13 mouse cellular contexts compared by ENCODE assay signal in genomic region chr6:37607511-37608289, GRCm38 (mm10).
DNase-seq lines count a peak whose midpoint lies in the region; ATAC-seq and TF ChIP-seq lines count a peak whose summit lies in the region.
"Had no signal": no experiment of that assay in that cellular context is flagged by ENCODE, and none has a peak within 500 bp of the region (broad histone marks: within the 10 kb centered on the region; RNA-seq: fewer than 3 reads in every experiment).

No protein-coding gene starts in this region.

- H3K9ac ChIP-seq in heart, postnatal 0 days (replicated peaks; ENCODE audit: low read depth, low read length): no peak overlapping the region
- H3K9ac ChIP-seq: intestine, embryonic 15.5 days; limb, embryonic 12.5 days had no signal

- intact Hi-C loops in heart, postnatal 14 days (cut with DNase I): no loop called here

- ATAC-seq in heart, postnatal 0 days (ENCODE audit: insufficient read depth, low read depth): no peak
- peak; percentile 93 for ATAC-seq in inflammation-experienced regulatory T-cells, adult 6 months
- ATAC-seq: intestine, embryonic 15.5 days had no signal

- peak overlapping the region; percentile 48; the same call in 1 of the 2 replicates for H3K27ac ChIP-seq in heart, postnatal 0 days (ENCODE audit: low read depth)
- H3K27ac ChIP-seq: hindbrain, embryonic 10.5 days; intestine, embryonic 15.5 days; limb, embryonic 12.5 days; macrophage had no signal

- WGBS in heart, postnatal 0 days: 51% methylated on average over 3 of the region's 3 CpGs

- no peak for TF ChIP-seq CTCF in heart, postnatal 0 days (IDR thresholded peaks at IDR 0.05; ENCODE audit: low read depth)

- no peak overlapping the region for H3K4me3 ChIP-seq in heart, postnatal 0 days (ENCODE audit: low read depth, low read length)
- H3K4me3 ChIP-seq: hindbrain, embryonic 10.5 days; intestine, embryonic 15.5 days; limb, embryonic 12.5 days had no signal

- no peak overlapping the region for H3K4me2 ChIP-seq in heart, postnatal 0 days (ENCODE audit: low read depth, low read length)
- H3K4me2 ChIP-seq: intestine, embryonic 15.5 days; limb, embryonic 12.5 days had no signal

- DNase-seq in heart, postnatal 0 days (ENCODE audit: low spot score): no peak
- DNase-seq in heart, postnatal 14 days: no peak
- peak; percentile 57 to 65 for DNase-seq in CD8-positive naive resting alpha-beta T cell, adult 2 months (ENCODE audit: low read depth in 2 of 2, low spot score in 2 of 2)
- peak; percentile 75 for DNase-seq in thymus, postnatal 14 days
- DNase-seq in urinary bladder, postnatal 14 days (ENCODE audit: low spot score): no peak
- no peak for DNase-seq in urinary bladder, postnatal 25 days (ENCODE audit: low spot score)
- DNase-seq: cerebellum, adult 2 months; gastrocnemius, postnatal 36 days had no signal

- TF ChIP-seq EP300 in heart, postnatal 0 days (IDR thresholded peaks at IDR 0.05; ENCODE audit: low read depth): no peak

- no peaks in the 10 kb centered on the region for H3K4me1 ChIP-seq in heart, postnatal 0 days (ENCODE audit: control insufficient read depth, insufficient read depth)
- H3K4me1 ChIP-seq: intestine, embryonic 15.5 days; limb, embryonic 12.5 days had no signal

- no peaks in the 10 kb centered on the region for H3K36me3 ChIP-seq in heart, postnatal 0 days (replicated peaks; ENCODE audit: control insufficient read depth, insufficient read depth, low read length)
- H3K36me3 ChIP-seq: hindbrain, embryonic 10.5 days; intestine, embryonic 15.5 days; limb, embryonic 12.5 days had no signal

- H3K9me3 ChIP-seq in heart, postnatal 0 days (replicated peaks; ENCODE audit: control insufficient read depth, low read length): no peaks in the 10 kb centered on the region
- H3K9me3 ChIP-seq: hindbrain, embryonic 10.5 days; intestine, embryonic 15.5 days; limb, embryonic 12.5 days had no signal

- H3K27me3 ChIP-seq in heart, postnatal 0 days (ENCODE audit: control insufficient read depth, insufficient read depth, low read length): no peaks in the 10 kb centered on the region
- H3K27me3 ChIP-seq: intestine, embryonic 15.5 days; limb, embryonic 12.5 days had no signal

Comparison
In these comparisons a context has a peak if more than half of its experiments do, and no peak if none do; other contexts are left out.
1. DNase-seq: peak in CD8-positive naive resting alpha-beta T cell, adult 2 months (2 of 2) and thymus, postnatal 14 days (single experiment); none in heart, postnatal 0 days (single experiment), heart, postnatal 14 days (0 of 2), urinary bladder, postnatal 14 days (single experiment) and urinary bladder, postnatal 25 days (single experiment).